Comparison of ENCODE assay signal across 8 mouse cellular contexts in genomic region chr4:126113943-126114342, GRCm38 (mm10). TPM values are rescaled to one million over a fixed set of nuclear protein-coding genes. Genes with fewer than 3 reads are reported as not detected.
DNase-seq lines count a peak whose midpoint lies in the region; ATAC-seq and TF ChIP-seq lines count a peak whose summit lies in the region.

No protein-coding gene starts in this region.

- H3K4me1 ChIP-seq in forebrain, embryonic 10.5 days: peaks cover 38% of the 10 kb centered on the region
- H3K4me1 ChIP-seq in forebrain, embryonic 16.5 days (replicated peaks; ENCODE audit: control insufficient read depth, insufficient read depth, low read length): peaks cover 27% of the 10 kb centered on the region
- H3K4me1 ChIP-seq in limb, embryonic 10.5 days: peaks cover 49% of the 10 kb centered on the region

- peaks cover 85% of the 10 kb centered on the region for H3K79me2 ChIP-seq in myocyte (ENCODE audit: control insufficient read depth, insufficient read depth)

- H3K36me3 ChIP-seq in forebrain, embryonic 10.5 days (replicated peaks): peaks cover 15% of the 10 kb centered on the region
- no peaks in the 10 kb centered on the region for H3K36me3 ChIP-seq in forebrain, embryonic 16.5 days (ENCODE audit: control insufficient read depth, insufficient read depth)
- peaks cover 13% of the 10 kb centered on the region for H3K36me3 ChIP-seq in limb, embryonic 10.5 days
- peaks cover 7% of the 10 kb centered on the region for H3K36me3 ChIP-seq in myocyte (ENCODE audit: control insufficient read depth, insufficient read depth)

- no peak for TF ChIP-seq POLR2A in myocyte (IDR thresholded peaks at IDR 0.05; ENCODE audit: insufficient read length, low read depth)

- no peaks in the 10 kb centered on the region for H3K27me3 ChIP-seq in forebrain, embryonic 10.5 days (ENCODE audit: poor library complexity, severe bottlenecking)
- H3K27me3 ChIP-seq in forebrain, embryonic 16.5 days (replicated peaks; ENCODE audit: control insufficient read depth, insufficient read depth, low read length): no peaks in the 10 kb centered on the region
- H3K27me3 ChIP-seq in limb, embryonic 10.5 days (ENCODE audit: low read depth, poor library complexity, severe bottlenecking): no peaks in the 10 kb centered on the region
- H3K27me3 ChIP-seq in myocyte (ENCODE audit: control insufficient read depth, insufficient read depth, insufficient read length): no peaks in the 10 kb centered on the region

- WGBS in forebrain, embryonic 10.5 days: 26% methylated on average over 6 of the region's 6 CpGs
- 20% methylated on average over 6 of the region's 6 CpGs for WGBS in forebrain, embryonic 16.5 days
- WGBS in limb, embryonic 10.5 days: 13% methylated on average over 6 of the region's 6 CpGs

- no peak overlapping the region for H3K4me2 ChIP-seq in forebrain, embryonic 16.5 days (ENCODE audit: low read length)
- peak overlapping the region; percentile 7 for H3K4me2 ChIP-seq in myocyte (ENCODE audit: low read depth)

- no peak overlapping the region for H3ac ChIP-seq in myocyte (ENCODE audit: control insufficient read depth, insufficient read length)

- H3K27ac ChIP-seq in forebrain, embryonic 10.5 days: no peak overlapping the region
- H3K27ac ChIP-seq in forebrain, embryonic 16.5 days (ENCODE audit: low read length): no peak overlapping the region
- no peak overlapping the region for H3K27ac ChIP-seq in limb, embryonic 10.5 days

- no peak overlapping the region for H3K4me3 ChIP-seq in forebrain, embryonic 10.5 days
- H3K4me3 ChIP-seq in forebrain, embryonic 16.5 days (replicated peaks; ENCODE audit: low read length): no peak overlapping the region
- no peak overlapping the region for H3K4me3 ChIP-seq in limb, embryonic 10.5 days
- no peak overlapping the region for H3K4me3 ChIP-seq in myocyte

- ATAC-seq in forebrain, embryonic 16.5 days: no peak

- H3K9me3 ChIP-seq in forebrain, embryonic 10.5 days: no peaks in the 10 kb centered on the region
- no peaks in the 10 kb centered on the region for H3K9me3 ChIP-seq in forebrain, embryonic 16.5 days (ENCODE audit: control insufficient read depth, low read length)
- H3K9me3 ChIP-seq in limb, embryonic 10.5 days (replicated peaks): no peaks in the 10 kb centered on the region

- DNase-seq in forebrain, embryonic 10.5 days (ENCODE audit: extremely low spot score, low spot score): peak; percentile 47
- peak; percentile 53 for DNase-seq in 3134 (ENCODE audit: extremely low read depth, insufficient read length, low spot score)
- peak; percentile 76 for DNase-seq in adrenal gland, postnatal 25 days
- peak; percentile 52 for DNase-seq in forelimb bud, embryonic 11.5 days (ENCODE audit: low read depth, low spot score)
- peak; percentile 72 for DNase-seq in limb, embryonic 10.5 days (ENCODE audit: low spot score)
- DNase-seq in thymus, postnatal 4 days: peak; percentile 91

- H3K9ac ChIP-seq in forebrain, embryonic 16.5 days (replicated peaks; ENCODE audit: low read depth, low read length): no peak overlapping the region

TF ChIP-seq in myocyte, 11 proteins besides CTCF, POLR2A, EP300 and RAD21:
- TF ChIP-seq MAX (IDR thresholded peaks at IDR 0.05; ENCODE audit: low read depth) (no peak), REST (IDR thresholded peaks at IDR 0.05; ENCODE audit: insufficient read depth, insufficient read length) (no peak), E2F4 (IDR thresholded peaks at IDR 0.05; ENCODE audit: insufficient read depth) (no peak), MYOG (IDR thresholded peaks at IDR 0.05; ENCODE audit: control insufficient read depth in 1 of 3, insufficient read depth in 1 of 3, insufficient read length in 2 of 3, low read depth in 2 of 3) (no peak), CEBPB (IDR thresholded peaks at IDR 0.05; ENCODE audit: insufficient read depth, poor library complexity, severe bottlenecking) (no peak), POLR2AphosphoS2 (IDR thresholded peaks at IDR 0.05; ENCODE audit: insufficient read length, low read depth) (no peak), TCF3 (IDR thresholded peaks at IDR 0.05; ENCODE audit: insufficient read length, low read depth) (no peak), MYOD1 (IDR thresholded peaks at IDR 0.05; ENCODE audit: control insufficient read depth in 1 of 3, insufficient read length in 2 of 3, low read depth in 2 of 3) (no peak), USF1 (IDR thresholded peaks at IDR 0.05; ENCODE audit: low read depth) (no peak), TCF12 (IDR thresholded peaks at IDR 0.05; ENCODE audit: insufficient read depth, poor library complexity, severe bottlenecking) (no peak), SRF (IDR thresholded peaks at IDR 0.05; ENCODE audit: control insufficient read depth, insufficient read length, low read depth) (no peak)

RNA-seq across cellular contexts. Expression of gene Stk40, which starts 10.2 kb away (rescaled TPM):
- 43.7 and 45.5 TPM in 2 replicates for polyA plus RNA-seq in forebrain, embryonic 10.5 days (2016; fragmentation: Nextera tagmentation; extraction: Ambion mirVana)
- 33.5 and 34.7 TPM in 2 replicates for polyA plus RNA-seq in forebrain, embryonic 16.5 days (2015; fragmentation: Nextera tagmentation; extraction: Ambion mirVana)
- 41.2 and 43.1 TPM in 2 replicates for total RNA-seq in adrenal gland, postnatal 25 days (2021)
- polyA plus RNA-seq in limb, embryonic 10.5 days (2016; fragmentation: Nextera tagmentation; extraction: Ambion mirVana): 48.2 and 52.1 TPM in 2 replicates
- polyA plus RNA-seq in myocyte (2012; fragmentation: generic; extraction: Trizol): 25.9 TPM

RNA-seq across cellular contexts. Expression of gene Lsm10, which starts 17.5 kb away (rescaled TPM):
- 53.7 and 55.1 TPM in 2 replicates for polyA plus RNA-seq in forebrain, embryonic 10.5 days (2016; fragmentation: Nextera tagmentation; extraction: Ambion mirVana)
- polyA plus RNA-seq in forebrain, embryonic 16.5 days (2015; fragmentation: Nextera tagmentation; extraction: Ambion mirVana): 60.2 and 60.6 TPM in 2 replicates
- total RNA-seq in adrenal gland, postnatal 25 days (2021): 45.4 and 48.0 TPM in 2 replicates
- polyA plus RNA-seq in limb, embryonic 10.5 days (2016; fragmentation: Nextera tagmentation; extraction: Ambion mirVana): 41.3 and 48.0 TPM in 2 replicates
- 50.5 TPM for polyA plus RNA-seq in myocyte (2012; fragmentation: generic; extraction: Trizol)

RNA-seq across cellular contexts. Expression of gene Eva1b, which starts 33.6 kb away (rescaled TPM):
- polyA plus RNA-seq in forebrain, embryonic 10.5 days (2016; fragmentation: Nextera tagmentation; extraction: Ambion mirVana): 19.1 and 20.7 TPM in 2 replicates
- polyA plus RNA-seq in forebrain, embryonic 16.5 days (2015; fragmentation: Nextera tagmentation; extraction: Ambion mirVana): 10.1 and 10.2 TPM in 2 replicates
- total RNA-seq in adrenal gland, postnatal 25 days (2021): 23.4 and 33.9 TPM in 2 replicates
- 72.7 and 82.2 TPM in 2 replicates for polyA plus RNA-seq in limb, embryonic 10.5 days (2016; fragmentation: Nextera tagmentation; extraction: Ambion mirVana)
- 28.6 TPM for polyA plus RNA-seq in myocyte (2012; fragmentation: generic; extraction: Trizol)

RNA-seq across cellular contexts. Expression of gene Sh3d21, which starts 49.3 kb away (rescaled TPM):
- polyA plus RNA-seq in forebrain, embryonic 10.5 days (2016; fragmentation: Nextera tagmentation; extraction: Ambion mirVana): 1.5 and 1.6 TPM in 2 replicates
- 0.87 and 1.2 TPM in 2 replicates for polyA plus RNA-seq in forebrain, embryonic 16.5 days (2015; fragmentation: Nextera tagmentation; extraction: Ambion mirVana)
- total RNA-seq in adrenal gland, postnatal 25 days (2021): 2.8 and 3.2 TPM in 2 replicates
- 2.9 and 4.7 TPM in 2 replicates for polyA plus RNA-seq in limb, embryonic 10.5 days (2016; fragmentation: Nextera tagmentation; extraction: Ambion mirVana)
- polyA plus RNA-seq in myocyte (2012; fragmentation: generic; extraction: Trizol): 0.23 TPM

RNA-seq across cellular contexts. Expression of gene Oscp1, which starts 55.6 kb away (rescaled TPM):
- 31.1 and 34.4 TPM in 2 replicates for polyA plus RNA-seq in forebrain, embryonic 10.5 days (2016; fragmentation: Nextera tagmentation; extraction: Ambion mirVana)
- polyA plus RNA-seq in forebrain, embryonic 16.5 days (2015; fragmentation: Nextera tagmentation; extraction: Ambion mirVana): 30.4 and 33.4 TPM in 2 replicates
- 7.2 and 12.2 TPM in 2 replicates for total RNA-seq in adrenal gland, postnatal 25 days (2021)
- 20.4 and 23.7 TPM in 2 replicates for polyA plus RNA-seq in limb, embryonic 10.5 days (2016; fragmentation: Nextera tagmentation; extraction: Ambion mirVana)
- polyA plus RNA-seq in myocyte (2012; fragmentation: generic; extraction: Trizol): 12.8 TPM
